Mouse (Mus musculus) midbrain, postnatal 0 days (tissue): ENCODE data around the gene Esf1. TPM values are rescaled to one million over a fixed set of nuclear protein-coding genes. Genes with fewer than 3 reads are reported as not detected.
A peak's percentile ranks its signal among the peaks of the same experiment; 100 is the strongest.
"Not testable (repeated sequence)": the region's sequence is repeated elsewhere in the genome, so short reads cannot be mapped to it uniquely, and the experiment has no call there.

Experiments
- ATAC-seq: fragments of 200-750 bp; cut with Nextera tagmentation; 2 replicates; pipeline ENCODE4 v1.8.0; 2017; ENCODE audit warnings: moderate number of reproducible peaks, mild to moderate bottlenecking, moderate TSS enrichment, moderate library complexity; ENCODE audit not compliant: low FRiP score
- DNase-seq: peaks from one replicate; pipeline ENCODE4 v3.0.0-alpha.2; 2015; ENCODE audit warnings: low spot score
- H3K27ac ChIP-seq: fragments of 300-500 bp; sonication (generic); 2 replicates; pipeline ENCODE4 v1.5.1; 2014; ENCODE audit warnings: low read depth, mild to moderate bottlenecking, low read length, mixed read lengths
- H3K27me3 ChIP-seq: fragments of 300-500 bp; sonication (generic); 2 replicates; pipeline ENCODE4 v1.6.1; 2014; ENCODE audit warnings: low read length, control low read depth, mixed read lengths; ENCODE audit not compliant: insufficient read depth
- H3K36me3 ChIP-seq: fragments of 300-500 bp; sonication (generic); 2 replicates; pipeline ENCODE4 v1.6.1; 2014; ENCODE audit warnings: low read length, control low read depth, mixed read lengths; ENCODE audit not compliant: insufficient read depth
- H3K4me1 ChIP-seq: fragments of 300-500 bp; sonication (generic); 2 replicates; pipeline ENCODE4 v1.6.1; 2014; ENCODE audit warnings: mild to moderate bottlenecking, control low read depth, antibody characterized with exemption, low read length, mixed read lengths; ENCODE audit not compliant: insufficient read depth
- H3K4me2 ChIP-seq: fragments of 300-500 bp; sonication (generic); 2 replicates; pipeline ENCODE4 v1.6.1; 2014; ENCODE audit warnings: low read depth, mild to moderate bottlenecking, low read length, mixed read lengths; ENCODE audit not compliant: poor library complexity, severe bottlenecking
- H3K4me3 ChIP-seq: fragments of 300-500 bp; sonication (generic); 2 replicates; pipeline ENCODE4 v1.5.1; 2014; ENCODE audit warnings: low read depth, mild to moderate bottlenecking, low read length, moderate library complexity
- H3K9ac ChIP-seq: fragments of 300-500 bp; sonication (generic); replicated peaks from 2 replicates; pipeline ENCODE4 v1.6.1; 2014; ENCODE audit warnings: mild to moderate bottlenecking, low read length, moderate library complexity, mixed read lengths; ENCODE audit not compliant: poor library complexity, severe bottlenecking
- H3K9me3 ChIP-seq: fragments of 300-500 bp; sonication (generic); 2 replicates; pipeline ENCODE4 v1.6.1; 2016; ENCODE audit warnings: low read length, control low read depth
- CTCF ChIP-seq: IDR thresholded peaks from 2 replicates; pipeline ENCODE4 v1.5.1; 2016; ENCODE audit warnings: antibody characterized with exemption, mild to moderate bottlenecking
- WGBS: fragments of 180-500 bp; shearing (Covaris S2); extraction: QIAGEN DNeasy Blood & Tissue Kit; methylation state at CpG from one replicate; pipeline ENCODE4 v1.1.7; 2014; 5-methylcytosine and 5-hydroxymethylcytosine counted together
- polyA plus RNA-seq: library from polyadenylated mRNA; unstranded; fragments of >200 nt; fragmentation: Nextera tagmentation; extraction: Ambion mirVana; gene quantifications from 2 replicates; pipeline ENCODE4 v1.2.1, GENCODE M21; 2015
- total RNA-seq: library from RNA; depleted of rRNA; stranded (reverse); fragments of >200 nt; gene quantifications from 2 replicates; pipeline ENCODE4 v1.2.3, GENCODE M21; 2014

Esf1 gene
- total and polyA plus RNA-seq, 2 experiments from 2014 or later, result 6.4 to 17.2 TPM

DNA sequence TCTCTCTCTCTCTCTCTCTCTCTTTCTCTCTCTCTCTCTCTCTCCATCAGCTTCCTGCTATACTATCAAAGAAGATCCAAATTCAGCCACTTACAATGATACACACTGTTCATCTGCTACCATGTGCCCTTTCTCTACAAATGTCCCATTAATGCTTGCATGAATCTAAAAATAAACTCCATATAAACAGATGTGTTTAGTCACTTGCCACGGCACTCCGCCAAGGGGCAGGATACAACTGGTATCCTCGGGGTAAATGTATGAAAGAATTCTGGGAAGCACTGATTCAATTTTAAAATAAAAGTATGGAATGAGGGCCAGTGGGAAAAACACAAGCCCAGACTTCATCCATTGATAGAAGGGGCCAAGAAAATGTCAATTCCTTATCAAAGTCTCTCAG is 70.4 kb downstream of the Esf1 start:
- H3K27ac ChIP-seq, result no peak overlapping the region
- no peak overlapping the region for H3K4me3 ChIP-seq
- DNase-seq (no peak), ATAC-seq (no peak)
- H3K9ac ChIP-seq, result no peak overlapping the region
- no peaks in the 10 kb centered on the region for H3K27me3 ChIP-seq
- H3K9me3 ChIP-seq, result no peaks in the 10 kb centered on the region
- H3K4me2 ChIP-seq, result no peak overlapping the region
- no peaks in the 10 kb centered on the region for H3K36me3 ChIP-seq
- no peak for TF ChIP-seq CTCF
- WGBS, result 89% methylated on average over 3 of the region's 3 CpGs
- H3K4me1 ChIP-seq, result no peaks in the 10 kb centered on the region

DNA sequence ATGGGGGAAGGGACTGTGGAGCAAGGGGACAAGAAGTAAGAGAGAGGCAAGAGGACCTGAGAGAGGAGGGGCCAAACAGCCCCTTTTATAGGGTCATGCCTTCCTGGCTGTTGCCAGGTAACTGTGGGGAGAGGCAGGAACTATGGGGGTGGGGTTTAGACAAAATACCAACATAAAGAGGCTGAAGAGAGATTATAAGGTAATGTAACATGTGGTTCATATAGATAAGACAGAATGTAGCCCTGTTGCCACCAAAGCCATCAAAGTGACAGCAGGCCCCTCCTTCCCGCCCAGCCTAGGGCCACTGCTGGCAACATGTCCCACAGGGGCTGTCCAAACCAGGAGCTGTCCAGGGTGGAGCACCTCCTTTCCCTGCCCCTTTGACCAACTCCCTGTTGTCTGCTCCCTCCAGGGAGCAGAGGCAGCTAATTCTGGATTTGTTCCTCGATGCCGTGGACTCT is 73.2 kb downstream of the Esf1 start:
- 53% methylated on average over 3 of the region's 3 CpGs for WGBS
- ATAC-seq, result peak; percentile 56; the same call in 1 of the 2 replicates

DNA sequence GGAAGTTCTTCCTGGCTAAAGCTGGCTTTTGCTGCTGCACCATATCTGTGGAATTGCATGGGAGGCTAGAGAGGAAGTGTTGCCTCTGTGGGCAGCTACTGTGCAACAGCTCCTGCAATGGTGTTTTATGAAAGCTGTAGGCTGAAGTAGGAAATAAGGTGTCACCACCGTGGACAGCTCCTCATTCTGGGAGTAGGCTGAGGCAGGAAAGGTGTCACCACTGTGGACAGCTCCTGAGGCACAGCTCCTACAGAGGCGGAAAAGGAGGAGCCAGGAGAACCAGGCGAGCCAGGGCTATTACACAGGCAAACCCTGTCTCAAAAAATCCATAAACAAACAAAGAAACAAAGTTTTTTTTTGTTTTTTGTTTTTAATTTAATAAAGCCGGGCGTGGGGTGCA is 74.3 kb downstream of the Esf1 start:
- WGBS, result 87% methylated on average over 5 of the region's 5 CpGs
- H3K36me3 ChIP-seq, result no peaks in the 10 kb centered on the region
- no peak for TF ChIP-seq CTCF
- ATAC-seq, result no peak
- no peaks in the 10 kb centered on the region for H3K9me3 ChIP-seq
- H3K27me3 ChIP-seq, result no peaks in the 10 kb centered on the region
- H3K4me1 ChIP-seq, result no peaks in the 10 kb centered on the region
- H3K4me3 ChIP-seq, result no peak overlapping the region
- no peak overlapping the region for H3K27ac ChIP-seq
- H3K4me2 ChIP-seq, result no peak overlapping the region
- DNase-seq, result no peak
- H3K9ac ChIP-seq, result no peak overlapping the region

More for the DNA sequence above, 73.2 kb downstream of the Esf1 start:
- no peak overlapping the region for H3K4me2 ChIP-seq
- DNase-seq, result no peak
- no peak overlapping the region for H3K4me3 ChIP-seq
- H3K27me3 ChIP-seq, result no peaks in the 10 kb centered on the region
- no peak overlapping the region for H3K27ac ChIP-seq
- H3K4me1 ChIP-seq, result no peaks in the 10 kb centered on the region
- no peaks in the 10 kb centered on the region for H3K9me3 ChIP-seq
- H3K36me3 ChIP-seq, result no peaks in the 10 kb centered on the region
- no peak for TF ChIP-seq CTCF
- no peak overlapping the region for H3K9ac ChIP-seq

DNA sequence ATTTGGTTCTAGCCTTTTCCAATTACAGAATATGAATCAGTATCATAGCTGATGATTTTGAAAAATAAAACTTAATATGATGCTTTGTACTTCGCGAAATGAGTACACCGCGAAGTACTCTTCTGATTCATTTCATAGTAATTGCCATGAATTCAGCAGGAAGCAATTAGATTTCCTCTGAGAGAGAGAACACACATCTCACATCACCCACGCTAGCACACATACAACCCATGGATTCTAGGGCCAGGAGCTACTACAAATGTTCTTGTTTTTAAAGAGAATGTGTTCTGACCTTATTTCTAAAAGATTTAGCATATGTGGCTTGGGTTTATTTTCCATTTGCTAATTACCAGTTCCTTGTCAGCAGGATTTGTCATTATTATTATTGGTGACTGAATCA is 76.9 kb downstream of the Esf1 start:
- ATAC-seq, result no peak
- H3K9me3 ChIP-seq, result no peaks in the 10 kb centered on the region
- no peak overlapping the region for H3K4me3 ChIP-seq
- no peak overlapping the region for H3K27ac ChIP-seq
- WGBS, result 91% methylated on average over 5 of the region's 5 CpGs
- H3K36me3 ChIP-seq, result no peaks in the 10 kb centered on the region
- no peak for TF ChIP-seq CTCF
- no peak overlapping the region for H3K9ac ChIP-seq
- no peak for DNase-seq
- no peaks in the 10 kb centered on the region for H3K4me1 ChIP-seq
- no peaks in the 10 kb centered on the region for H3K27me3 ChIP-seq
- H3K4me2 ChIP-seq, result no peak overlapping the region

DNA sequence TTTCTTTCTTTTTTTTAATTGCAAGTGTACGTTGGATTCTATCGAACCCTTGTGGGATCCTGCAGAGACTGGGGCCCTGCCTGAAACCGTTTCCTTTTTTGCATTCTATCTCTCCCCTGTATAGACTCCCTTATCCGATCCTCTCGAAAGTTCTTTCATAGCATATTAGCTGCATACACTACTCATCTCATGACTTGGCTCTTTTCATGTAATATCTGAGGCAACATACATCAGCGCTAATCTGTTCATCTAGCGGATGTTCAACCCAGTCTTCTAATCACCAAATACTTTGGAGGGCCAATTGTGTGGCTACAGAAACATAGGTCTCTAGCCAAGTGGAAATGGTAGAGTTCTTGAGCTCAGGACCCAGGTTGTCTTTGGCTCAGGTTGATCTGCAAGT is 86.1 kb downstream of the Esf1 start:
- Histone ChIP-seq H3K4me2 (no peak overlapping the region), H3K9ac (no peak overlapping the region), H3K4me3 (no peak overlapping the region), H3K9me3 (no peaks in the 10 kb centered on the region), H3K4me1 (no peaks in the 10 kb centered on the region), H3K27me3 (no peaks in the 10 kb centered on the region), H3K27ac (no peak overlapping the region), H3K36me3 (no peaks in the 10 kb centered on the region)
- 90% methylated on average over 7 of the region's 7 CpGs for WGBS
- ATAC-seq (no peak), DNase-seq (no peak)
- TF ChIP-seq CTCF, result no peak

DNA sequence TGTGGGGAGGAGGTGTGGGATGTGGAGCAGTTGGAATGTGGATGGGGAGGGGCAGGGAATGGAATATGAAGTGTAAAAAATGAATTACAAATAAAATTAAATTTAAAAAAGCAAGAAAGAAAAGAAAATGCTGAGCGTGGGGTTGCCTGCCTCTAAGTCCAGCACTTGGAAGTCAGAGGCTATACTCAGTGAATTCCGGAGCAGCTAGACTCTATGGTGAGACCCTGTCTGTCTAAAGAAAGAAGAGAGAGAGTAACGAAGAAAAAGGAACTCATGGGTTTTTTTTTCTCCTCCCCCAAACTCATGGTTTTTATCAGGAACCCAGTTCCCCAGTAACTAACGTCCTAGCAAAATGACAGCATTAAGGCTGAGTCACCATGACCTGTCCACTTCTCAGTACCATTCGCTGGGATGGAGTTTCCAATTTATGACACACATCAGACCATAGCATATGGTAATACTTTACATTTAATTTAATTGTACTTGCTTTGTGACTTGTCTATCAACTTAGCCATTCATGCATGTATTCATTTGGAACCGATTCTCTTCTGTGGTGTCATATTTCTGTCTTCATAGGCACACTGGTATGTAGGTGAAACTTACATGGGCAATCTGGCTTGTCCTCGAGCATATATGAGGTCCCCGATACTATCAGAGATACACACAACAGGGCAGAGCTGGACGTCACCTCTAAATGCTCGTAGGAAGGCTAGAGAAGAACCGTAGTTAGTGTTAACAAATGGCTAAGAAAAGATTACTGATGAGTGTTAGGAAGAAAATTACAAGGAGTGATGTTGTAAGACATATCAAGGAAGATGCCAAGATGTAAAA is 89.4 kb downstream of the Esf1 start:
- 93% methylated on average over 11 of the region's 11 CpGs for WGBS
- Histone ChIP-seq H3K36me3 (no peaks in the 10 kb centered on the region), H3K9ac (no peak overlapping the region), H3K4me2 (no peak overlapping the region), H3K4me3 (no peak overlapping the region), H3K9me3 (no peaks in the 10 kb centered on the region), H3K27ac (no peak overlapping the region), H3K27me3 (no peaks in the 10 kb centered on the region), H3K4me1 (no peaks in the 10 kb centered on the region)
- DNase-seq, result no peak
- ATAC-seq, result no peak
- TF ChIP-seq CTCF, result no peak

DNA sequence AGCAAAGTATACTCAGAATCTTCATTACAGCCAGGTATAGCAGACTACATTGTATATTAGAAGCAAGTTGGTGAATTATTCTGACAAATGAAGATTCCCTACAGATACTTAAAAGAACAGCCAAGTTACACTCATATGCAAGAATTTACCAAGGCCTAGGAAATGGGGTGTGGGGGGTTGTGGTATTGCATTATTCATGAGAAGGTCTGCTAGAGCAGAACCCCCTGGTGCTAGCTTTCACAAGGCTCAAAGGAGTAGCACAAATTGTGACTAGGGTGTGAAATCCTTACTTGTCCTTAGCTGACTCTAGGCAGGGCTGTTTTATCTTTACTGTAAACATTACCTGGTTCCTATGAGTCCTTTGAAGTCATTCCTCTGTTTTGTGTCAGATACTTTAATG is 91.1 kb downstream of the Esf1 start:
- not testable (repeated sequence) for H3K36me3 ChIP-seq, H3K4me1 ChIP-seq, H3K4me3 ChIP-seq, ATAC-seq, H3K9me3 ChIP-seq, H3K27ac ChIP-seq, DNase-seq, H3K4me2 ChIP-seq, H3K9ac ChIP-seq, H3K27me3 ChIP-seq
